Mouse (Mus musculus) urinary bladder, postnatal 14 days (tissue): ENCODE measurements at regions not wholly inside any gene's neighbourhood (a gene's known extent, or its start where the extent isn't known, plus 50 kb on each side); places are given as distances from the start of the nearest gene placed in this dataset.

Source experiments
- DNase-seq: peaks from one replicate; pipeline ENCODE4 v3.0.0; 2021; ENCODE audit warnings: low spot score

DNA sequence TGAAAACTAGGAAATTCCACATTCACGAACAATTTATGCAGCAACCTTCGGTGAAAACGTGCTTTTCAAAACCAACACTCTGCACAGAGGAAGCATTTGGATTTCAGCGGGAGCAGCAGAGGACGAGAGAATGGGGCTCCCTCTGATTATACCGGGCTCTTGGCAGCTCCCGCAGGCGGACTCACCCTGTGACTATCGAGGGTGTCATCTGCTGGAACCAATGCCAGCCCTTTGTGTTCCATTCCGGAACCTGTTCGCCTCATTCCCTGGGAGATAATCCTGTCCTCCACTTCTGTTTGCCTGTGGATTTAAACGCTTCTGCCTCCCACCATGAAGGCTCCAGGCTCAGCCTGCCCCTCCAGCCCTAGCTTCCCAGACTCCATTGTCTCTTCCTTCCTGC, 77.1 kb downstream of the Utp18 start:
- no peak for DNase-seq

DNA sequence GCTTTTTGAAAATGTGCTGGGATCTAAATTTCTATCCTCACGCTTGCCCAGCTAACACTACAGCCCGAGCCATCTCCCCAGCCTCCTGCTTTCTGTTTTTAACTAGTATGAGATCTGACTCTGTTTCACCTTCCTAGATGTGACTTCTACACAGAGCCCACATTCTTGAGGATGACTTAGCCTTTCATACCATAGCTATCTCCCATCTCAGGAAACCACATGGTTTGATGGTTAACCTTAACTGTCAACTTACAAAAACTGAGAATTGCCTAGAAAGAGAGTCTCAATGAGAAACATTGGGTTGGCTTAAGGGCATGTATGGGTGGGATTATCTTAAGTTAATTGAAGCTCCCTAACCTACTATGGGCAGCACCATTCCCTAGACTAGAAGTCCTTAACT, 78.4 kb downstream of the Utp18 start:
- no peak for DNase-seq

DNA sequence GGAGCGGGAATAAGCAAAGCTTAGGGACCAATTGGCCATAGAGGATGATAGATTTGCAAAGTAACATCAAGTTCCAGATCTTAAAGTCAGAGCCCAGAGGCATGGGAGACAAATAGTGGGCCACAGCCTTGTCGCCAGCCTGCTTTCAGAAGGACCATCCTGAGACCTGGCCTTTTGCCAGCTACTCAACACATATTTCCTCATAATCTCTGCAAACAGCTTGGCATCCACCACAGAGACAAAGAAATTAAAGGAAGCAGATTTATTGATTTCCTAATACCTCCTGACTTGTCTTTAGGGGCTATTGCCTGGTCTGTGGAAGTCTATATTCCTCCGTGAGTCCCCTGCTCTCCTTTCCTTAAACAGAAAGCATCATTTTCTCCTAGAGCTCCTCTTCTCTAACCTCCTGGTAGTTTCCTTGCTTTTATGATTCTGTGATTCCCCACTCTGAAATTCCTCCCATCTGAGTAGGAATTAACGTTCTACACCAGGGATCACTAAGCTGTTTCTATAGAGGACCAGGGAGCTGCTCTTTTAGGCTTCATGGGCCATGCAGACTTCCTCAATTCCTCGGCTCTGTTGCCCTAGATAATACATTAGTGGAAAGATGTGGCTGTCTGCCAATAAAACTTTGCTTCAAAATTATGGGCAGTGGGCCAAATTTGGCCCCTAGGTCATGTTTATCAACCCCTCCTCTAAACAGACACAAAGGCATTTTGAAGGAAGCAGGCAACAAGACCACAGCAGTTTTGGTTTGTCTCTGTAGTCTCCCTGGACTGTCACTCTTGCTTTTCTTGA, 114.2 kb downstream of the Utp18 start:
- no peak for DNase-seq

DNA sequence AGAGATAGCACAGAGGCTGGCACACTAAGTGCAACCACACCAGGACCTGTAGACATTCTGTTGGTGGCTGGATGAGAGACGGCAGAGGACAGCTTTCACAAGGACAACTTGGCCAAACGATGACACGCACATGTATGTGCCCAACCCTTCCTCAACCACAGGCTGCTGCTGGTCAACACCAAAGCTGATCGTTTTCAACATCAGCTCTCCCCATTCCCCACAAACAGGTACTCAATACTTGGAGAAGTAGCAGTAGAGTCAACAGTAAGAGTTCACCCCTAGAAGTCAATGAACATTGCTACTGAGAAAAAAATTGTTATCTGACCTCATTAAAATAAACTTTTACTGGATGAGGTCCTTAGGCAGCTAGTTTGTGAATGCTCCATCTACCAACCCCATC, 119.6 kb downstream of the Utp18 start:
- DNase-seq = no peak

DNA sequence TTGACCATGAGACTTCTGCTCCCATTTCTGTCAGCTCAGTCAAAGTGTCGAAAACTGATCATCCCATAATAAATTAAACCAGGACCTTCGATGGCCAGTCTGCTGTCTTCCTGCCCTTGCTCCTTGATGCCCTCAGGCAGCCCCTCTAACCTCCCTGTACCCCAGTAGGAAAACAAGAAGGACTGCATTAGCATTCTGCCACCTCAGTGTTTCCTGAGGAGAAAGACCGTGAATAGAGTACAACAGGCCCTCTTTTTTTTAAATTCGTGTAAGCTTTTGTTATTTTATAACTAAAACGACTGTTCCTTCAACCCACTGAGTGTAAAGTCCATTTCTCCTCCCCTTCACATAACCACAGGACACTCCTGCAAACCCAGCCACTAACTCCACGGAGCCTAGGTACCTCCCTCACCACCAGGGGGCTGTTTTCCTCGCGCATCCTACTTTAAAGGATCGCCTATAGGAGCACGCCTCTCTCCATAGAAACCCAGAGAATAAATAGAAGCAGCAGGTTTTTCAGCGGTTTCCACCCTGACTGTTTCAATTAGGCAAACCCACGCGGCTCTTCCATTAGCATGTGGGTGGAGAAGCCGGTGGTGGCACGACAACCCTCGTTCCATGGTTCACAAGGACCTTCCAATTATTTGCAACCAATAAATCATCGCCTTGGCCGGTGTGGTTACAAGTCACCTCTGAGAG, 122.6 kb downstream of the Utp18 start:
- peak; percentile 14 for DNase-seq

DNA sequence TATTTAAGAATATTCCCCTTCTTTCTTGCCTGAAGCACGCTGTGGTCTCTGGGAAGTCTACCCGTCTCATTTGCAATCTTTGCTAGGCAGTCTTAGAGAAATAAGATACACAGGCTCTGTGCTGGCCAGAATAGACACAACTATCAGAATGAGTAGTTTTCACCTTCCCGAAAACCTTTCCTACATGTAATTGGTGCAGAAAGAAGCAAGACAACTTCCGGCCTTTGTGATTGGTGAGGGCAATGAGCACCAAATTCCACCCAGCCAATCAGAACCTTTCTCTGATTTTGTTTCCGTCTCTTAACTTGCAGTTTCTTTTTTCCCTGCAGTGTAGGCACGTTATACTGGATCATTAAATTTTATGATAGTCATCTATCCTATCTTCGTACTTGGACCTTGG, 127.7 kb downstream of the Utp18 start:
- no peak for DNase-seq

DNA sequence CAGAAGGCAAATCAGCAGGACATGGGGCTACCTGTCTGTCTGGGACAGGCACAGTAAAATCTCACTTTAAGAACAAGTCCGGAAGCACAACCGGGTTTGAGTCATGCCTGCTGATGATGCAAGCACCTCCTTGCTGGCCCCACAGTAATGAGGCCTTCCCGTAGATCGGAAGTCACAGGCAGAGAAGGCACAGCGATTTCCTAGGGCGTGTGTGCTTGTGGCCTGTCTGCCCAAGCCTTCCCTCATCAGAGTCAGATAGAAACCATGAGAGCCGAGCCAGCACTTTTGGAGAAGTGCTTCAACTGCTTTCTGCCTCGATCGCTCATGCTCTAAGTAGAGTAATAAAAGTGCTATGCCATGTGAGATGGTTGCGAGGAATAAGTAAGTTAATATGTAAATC, 148.9 kb downstream of the Utp18 start:
- DNase-seq = no peak

DNA sequence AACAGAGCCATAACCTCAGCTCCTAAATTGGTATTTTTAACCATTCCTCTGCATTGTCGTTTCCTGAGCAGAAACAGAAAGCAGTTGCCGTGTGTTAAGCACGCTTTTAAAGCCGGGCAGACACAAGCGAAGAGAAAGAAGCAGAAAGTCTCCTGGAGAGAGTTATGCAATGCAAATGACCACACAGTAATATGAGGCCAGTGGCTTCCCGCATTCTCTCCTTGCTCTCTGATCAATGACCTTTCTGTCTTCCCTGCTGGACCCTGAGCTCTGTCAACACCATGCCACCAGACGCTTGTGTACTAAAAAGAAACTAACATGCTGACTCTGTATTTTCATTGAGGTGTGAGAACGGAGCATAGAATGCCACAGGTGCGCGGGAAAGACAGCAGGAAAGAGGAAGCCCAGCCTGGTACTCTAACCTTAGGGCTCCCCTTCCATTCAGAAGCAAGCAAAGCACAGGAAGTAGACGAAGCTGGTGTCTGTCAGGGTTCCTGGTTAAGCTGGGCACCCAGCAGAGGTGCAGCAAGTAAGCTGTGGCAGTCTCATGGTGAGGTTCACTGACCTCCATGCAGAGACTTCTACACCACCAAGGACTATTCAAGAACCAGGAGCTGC, 151.9 kb downstream of the Utp18 start:
- no peak for DNase-seq

DNA sequence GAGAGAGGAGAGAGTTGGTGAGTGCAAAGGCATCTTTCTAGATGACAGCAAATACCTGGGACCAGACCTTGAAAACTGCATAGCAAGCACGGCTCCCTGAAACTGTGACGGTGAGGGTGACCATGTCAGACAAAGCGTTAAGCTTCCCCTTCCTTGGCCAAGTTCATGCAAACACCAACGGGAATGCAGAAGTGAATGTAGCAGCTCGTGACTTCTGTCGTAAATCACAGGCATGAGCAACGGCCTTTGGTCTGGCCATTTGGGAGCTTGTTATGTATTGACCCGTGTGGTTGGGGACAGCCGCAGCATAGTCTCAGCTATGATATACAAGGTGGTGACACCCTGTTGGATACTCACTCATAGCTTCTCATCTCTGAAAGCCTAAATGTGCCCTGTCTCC, 156.4 kb downstream of the Utp18 start:
- no peak for DNase-seq

DNA sequence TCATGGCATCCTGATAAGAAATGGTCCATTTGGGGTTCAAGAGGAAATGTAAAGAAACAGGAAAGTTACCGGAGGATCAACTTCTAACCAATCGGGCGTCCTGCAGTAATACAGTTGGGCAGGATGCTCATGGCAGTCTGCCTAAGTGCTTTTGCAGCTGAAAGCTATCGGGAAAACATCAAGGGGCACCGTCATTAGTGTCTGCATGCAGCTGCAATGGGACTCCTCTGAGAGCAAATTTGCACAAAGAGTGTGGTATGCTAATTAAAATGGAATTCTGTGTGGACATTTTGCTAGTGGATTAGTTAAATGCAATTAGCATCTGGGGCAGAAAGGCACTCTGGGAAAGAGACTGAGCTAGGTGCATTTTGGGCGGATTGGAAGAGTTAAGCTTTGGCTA, 160.3 kb downstream of the Utp18 start:
- DNase-seq = no peak

DNA sequence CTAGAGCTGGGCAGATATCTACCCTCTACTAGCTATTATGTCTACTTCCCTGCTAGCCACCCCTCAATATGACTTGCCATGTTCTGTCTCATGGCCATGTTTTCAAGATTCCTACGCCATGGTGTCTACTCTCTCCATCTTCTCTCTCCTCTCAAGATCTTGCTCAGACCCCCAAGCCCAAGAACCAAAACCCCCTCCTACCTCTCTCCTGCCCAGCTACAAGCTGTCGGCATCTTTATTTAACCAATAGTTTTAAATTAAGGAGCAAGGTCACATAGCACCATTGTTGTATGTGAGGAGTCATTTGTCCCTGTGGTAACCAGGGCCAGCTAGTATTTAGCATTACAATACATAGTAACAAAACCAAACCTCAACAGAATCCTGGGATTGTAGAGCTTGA, 166.4 kb downstream of the Utp18 start:
- DNase-seq = no peak

DNA sequence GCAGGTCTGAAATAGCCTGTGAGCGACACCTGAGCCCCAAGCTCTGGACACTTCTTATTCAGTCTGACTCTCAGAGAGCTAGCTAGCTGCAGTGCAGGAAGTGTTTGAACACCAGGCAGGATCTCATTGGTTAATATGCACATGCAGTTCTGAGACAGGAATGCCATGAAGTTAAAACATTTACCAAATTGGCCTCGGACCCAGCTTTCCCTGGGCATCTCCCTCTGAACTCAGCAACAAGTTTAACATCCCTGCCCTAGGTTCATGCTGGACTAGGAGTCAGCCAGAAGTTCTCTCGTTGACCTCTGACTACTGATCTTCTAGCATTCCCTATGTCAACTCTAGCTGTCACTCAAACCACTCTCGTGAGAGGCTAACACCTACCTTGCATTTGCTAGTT, 175.9 kb downstream of the Utp18 start:
- no peak for DNase-seq

DNA sequence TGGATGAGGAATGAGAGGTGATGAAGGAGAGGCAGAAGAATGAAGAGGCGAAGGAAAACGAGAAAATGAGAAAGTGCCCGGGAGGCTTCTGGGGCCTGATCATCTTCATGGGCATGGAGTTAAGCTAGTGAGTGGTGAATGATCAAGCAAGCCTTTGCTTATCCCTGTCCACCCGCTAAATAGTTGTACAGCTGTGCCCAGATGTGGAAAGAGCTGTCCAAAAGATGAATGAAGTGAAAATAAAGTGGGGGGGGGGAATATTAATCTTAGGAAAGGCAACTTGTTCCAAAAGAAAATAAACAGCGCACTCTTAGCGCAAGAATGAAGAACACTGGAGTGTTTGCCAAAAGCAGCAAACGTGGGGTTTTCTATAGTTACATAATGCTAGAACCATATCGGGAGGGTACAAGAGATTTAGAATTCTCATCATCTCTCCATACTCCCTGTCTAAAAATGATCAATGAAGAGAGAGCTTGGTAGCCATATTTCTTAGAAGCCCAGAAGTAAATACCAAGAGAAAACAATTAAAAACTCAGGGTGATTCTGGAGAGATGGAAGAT, 188.5 kb downstream of the Utp18 start:
- DNase-seq = no peak

DNA sequence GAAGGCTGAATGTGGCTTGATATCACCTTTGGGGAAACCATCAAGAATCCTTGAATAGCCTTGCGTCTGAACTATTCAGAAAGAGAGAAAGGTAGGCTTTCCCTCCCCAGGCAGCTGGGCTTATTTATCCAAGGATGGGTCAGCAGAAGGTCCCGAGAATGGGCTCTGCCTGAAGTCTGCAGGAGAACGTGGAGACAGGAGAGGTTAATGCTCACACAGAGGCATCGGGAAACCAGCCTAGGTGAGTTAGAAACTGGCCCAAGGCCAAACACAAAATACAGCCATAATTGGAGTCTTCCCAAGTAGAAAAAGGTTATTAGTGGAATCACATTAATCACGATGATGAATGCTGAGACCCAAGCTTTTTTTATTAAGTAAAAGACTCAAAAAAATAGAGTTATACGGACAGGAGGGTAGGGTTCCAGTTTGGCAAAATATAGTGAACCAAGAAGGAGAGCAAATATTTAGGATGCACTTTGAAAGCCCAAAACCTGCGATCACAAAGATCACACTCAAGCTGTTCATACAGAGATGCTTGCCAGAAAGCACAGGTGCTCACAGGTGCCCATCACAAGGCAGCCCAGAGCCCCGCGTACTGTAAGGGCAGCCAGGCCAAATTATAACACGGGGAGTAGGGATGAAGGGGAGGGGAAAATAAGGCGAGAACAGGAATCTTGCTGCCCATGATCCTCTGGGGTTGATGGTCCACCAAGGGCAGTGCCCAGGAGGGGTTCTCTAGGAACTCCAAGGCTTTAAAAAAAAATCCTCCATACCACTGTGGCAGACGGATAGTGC, 189.3 kb downstream of the Utp18 start:
- no peak for DNase-seq

DNA sequence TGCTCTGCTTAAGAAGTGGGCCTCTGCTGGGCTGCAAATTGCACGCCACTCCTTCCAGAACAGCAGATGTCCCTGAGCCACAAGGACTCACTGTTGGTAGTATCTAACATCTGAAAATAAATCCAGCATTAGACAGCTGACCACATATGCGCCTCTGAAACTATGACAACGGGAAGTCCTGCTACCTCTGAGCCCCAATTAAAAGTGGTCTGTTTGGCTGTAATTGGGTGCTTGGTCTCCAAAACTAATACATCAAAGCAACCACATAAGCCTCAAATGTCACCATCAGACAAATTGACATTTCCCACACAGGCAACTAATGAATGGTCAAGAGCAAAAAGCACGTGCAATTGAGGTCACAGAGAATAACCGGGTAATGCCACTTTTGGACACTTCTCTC, 201.9 kb downstream of the Utp18 start:
- DNase-seq = no peak

DNA sequence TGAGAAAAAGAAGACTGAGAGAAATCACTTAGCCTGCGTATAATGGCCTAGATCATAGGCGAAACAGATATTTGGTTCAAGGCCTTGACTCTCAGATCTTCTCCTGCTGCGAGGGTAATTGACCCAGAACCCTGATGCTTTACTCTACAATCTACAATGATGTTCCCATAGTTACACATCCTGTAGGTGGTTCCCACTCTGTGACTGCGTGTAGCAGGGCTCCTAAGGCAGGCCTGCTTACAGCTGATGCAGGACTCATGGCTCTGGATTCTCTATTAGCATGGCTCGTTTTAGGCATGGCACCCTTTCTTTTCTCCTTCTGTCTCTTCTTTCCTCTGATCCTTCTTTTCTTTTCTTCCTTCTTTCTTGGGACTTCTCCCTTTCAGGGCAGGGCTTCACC, 209.3 kb downstream of the Utp18 start:
- no peak for DNase-seq

DNA sequence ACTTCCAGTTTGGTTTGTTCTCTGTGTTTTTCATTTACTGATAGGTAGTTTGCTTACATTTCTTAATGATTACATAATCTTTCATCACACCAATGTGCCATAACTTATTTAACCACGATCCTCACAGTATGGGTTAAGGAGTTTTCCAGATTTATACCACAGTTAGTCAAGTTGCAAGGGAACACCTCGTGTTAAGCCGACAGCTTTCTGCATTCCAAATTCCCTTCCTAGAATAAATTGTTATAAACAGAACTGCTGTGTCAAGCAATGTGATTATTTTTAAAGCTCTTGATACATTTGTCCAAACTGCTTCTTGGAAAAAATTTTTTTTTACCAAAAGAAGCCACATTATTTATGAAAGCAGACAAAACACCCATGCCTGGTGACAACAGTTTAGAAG, 213.5 kb downstream of the Utp18 start:
- DNase-seq = no peak

DNA sequence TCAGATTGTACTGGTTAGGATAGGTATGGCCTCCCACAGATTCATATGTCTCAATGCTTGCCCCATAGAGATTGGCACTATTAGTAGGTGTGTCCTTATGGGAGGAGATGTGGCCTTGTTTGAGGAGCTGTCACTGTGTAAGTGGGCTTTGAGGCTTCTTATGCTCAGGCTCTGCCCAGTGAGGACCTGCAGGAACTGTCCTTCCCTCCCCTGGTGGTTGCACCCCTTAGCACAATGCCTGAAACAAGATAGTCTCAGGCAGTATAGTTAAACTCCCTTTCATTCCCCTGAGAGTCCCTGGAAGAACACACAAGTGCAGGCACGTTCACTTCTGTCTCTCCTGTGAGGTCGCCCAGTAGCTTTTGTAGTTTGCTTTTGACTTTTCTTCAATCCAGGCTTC, 223.9 kb downstream of the Utp18 start:
- no peak for DNase-seq

DNA sequence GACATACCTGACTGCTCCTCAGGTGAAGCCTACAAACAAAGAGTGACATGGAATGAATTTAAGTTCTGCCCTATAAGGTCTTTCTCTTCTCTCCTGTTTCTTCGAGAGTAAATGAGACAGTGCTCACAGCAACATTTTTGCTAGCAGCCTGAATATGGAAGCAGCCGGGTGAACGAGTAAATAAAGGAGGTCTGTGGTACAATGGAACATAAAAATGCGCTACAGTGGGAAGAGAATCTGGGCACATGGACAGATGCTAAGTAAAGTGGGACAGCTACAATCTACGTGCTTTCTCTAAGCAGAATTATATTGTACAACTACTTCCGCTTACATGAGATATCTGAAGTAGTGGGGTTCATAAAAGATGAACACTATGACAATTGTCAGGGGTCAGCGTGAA, 225.2 kb downstream of the Utp18 start:
- DNase-seq = no peak

DNA sequence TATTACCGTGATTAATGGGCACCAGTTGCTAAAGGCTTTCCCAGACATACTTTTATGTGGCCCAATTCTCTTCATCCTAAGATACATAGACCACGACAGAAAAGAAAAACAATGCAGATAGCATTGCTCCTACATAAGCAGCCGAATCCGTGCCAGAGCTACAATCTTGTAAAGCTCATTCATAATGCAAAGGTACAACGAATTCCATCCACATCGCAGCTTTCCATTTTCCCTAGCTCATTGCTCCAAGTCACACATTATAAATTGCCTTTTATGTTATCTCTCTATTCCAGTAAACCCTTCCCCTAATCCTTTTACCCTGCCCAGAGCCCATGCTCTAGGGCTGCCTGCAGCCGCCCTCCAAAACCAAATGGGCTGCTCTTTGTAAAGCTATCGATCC, 226.8 kb downstream of the Utp18 start:
- DNase-seq = no peak

DNA sequence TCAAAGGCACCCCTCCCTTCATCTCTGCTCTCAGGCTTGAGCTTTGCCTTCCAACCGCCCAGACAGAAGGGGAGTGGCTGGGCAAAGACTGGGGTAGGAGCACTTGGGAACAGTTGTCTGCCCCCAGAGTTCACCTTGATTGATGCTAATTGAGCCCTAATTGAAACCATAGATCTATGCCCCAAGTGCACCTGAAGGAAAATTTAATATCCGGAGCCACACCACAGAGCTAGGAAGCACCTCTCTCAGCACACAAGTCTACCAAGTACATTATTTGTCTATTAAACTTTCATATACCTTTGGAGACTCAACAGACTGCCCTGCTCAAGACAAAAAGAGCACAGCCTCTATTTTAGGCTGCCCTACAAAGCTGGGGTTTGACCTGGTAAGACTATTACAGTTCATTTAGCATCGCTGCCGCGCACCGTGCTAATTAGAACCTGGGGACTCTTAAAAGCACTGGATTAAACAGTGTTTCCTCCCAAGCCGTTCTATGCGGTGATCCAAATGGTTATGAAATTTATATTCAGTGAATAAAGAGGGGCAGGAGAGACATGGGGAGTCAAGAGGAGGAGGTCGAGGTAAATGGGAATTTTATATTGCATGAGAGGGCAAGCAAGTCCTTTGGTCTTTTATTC, 229.8 kb downstream of the Utp18 start:
- DNase-seq = no peak

DNA sequence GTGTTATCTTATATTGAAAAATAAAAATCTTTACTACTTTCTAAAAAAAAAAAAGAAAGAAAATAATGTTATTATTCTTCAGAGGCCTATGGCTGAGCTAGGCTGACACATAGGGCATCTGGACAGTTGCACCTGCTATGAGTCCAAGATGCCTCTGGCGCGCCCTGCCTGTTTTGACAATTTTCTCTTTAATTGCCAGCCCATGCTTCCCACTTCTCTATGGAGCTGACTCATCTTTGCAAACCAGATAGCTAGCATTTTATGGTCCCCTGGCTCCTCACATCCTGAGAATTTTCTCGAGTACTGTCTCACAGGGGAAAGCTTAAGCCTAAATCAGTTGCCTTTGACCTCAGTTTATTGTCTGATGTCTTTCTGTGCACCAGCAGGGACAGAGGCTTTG, 232.2 kb downstream of the Utp18 start:
- DNase-seq = no peak
